Mouse (Mus musculus): ENCODE data around the gene Lmln.
"Not testable (repeated sequence)": the region's sequence is repeated elsewhere in the genome, so short reads cannot be mapped to it uniquely, and the experiment has no call there.

The Lmln gene

DNA sequence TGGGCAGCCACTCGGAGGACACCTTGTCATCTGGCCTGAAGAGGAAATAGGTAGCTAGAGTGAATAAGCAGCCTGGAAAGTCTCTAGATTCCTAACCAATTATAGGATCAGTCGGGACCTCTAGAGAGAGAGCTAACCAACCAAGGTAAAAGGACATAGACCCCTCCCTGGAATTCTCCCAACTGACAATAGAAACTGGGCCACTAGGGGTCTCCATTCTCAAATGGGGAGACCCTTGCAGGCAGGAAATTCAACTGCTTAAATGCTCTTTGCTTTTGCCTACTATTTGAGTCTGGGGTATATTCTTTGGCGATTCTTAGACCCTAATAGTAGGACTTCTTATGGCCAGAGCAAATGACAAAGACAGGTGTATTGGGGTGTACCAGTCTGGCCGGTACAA, 72.8 kb downstream of the Lmln start:
- no peak for DNase-seq (ENCODE audit: low spot score in 2 of 2)

DNA sequence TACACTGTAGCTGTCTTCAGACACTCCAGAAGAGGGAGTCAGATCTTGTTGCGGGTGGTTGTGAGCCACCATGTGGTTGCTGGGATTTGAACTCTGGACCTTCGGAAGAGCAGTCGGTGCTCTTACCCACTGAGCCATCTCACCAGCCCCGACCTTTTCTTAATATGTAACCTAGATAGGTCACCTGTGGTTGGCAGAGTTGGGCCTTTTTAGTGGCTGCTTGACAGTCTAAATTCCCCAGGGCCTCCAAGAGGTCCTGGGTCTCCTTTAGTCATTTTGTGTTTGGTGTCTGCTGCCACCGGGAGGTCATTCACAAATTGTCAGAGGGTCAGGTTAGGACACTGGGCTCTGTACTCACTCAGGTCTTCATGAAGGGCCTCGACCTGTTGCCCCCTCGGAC, 76.7 kb downstream of the Lmln start:
- DNase-seq (ENCODE audit: low spot score in 2 of 2), result not testable (repeated sequence)

DNA sequence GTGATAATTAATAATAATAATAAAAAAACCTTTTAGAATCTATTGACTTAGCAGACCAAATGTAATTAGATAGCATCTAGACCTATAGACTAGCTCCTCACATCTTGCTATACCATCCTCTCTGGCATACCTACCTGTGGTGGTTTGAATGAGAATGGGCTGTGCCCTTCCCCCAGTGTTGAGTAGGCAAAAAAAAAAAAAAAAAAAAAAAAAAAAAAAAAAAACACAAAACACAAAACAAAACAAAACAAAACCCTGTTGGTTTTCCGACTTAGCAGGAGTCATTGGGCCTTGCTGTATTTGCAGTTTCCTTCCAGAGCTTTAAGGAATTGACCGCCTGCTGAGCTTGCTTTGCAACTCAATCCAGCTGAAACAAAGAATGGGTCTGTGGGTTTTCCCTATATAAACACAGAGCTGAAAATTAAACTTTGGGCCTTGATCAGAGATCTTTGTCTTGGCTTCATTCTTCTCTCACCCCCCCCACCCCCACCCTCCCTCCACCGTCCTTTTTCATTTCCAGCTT, 79.5 kb downstream of the Lmln start:
- no peak for DNase-seq (ENCODE audit: low spot score in 2 of 2)

DNA sequence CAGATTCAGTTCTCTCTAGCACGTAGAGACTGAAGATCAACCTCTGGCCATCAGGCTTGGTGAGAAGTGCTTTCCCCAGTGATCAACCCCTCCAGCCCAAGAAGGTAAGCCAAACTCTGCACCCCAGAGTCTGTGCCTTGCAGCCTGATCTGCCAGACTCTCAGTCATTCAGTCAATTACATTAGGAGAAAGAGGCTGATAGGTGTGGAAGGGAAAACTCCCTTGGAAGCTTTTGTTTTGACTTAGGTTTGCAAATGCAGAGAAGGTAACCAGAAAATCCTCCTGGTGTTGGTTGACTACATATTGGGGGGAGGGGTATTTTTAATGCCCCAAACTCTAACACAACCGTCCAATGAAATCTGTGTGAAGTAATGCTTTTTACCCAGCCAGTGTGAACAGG, 81.1 kb downstream of the Lmln start:
- no peak for DNase-seq (ENCODE audit: low spot score in 2 of 2)

DNA sequence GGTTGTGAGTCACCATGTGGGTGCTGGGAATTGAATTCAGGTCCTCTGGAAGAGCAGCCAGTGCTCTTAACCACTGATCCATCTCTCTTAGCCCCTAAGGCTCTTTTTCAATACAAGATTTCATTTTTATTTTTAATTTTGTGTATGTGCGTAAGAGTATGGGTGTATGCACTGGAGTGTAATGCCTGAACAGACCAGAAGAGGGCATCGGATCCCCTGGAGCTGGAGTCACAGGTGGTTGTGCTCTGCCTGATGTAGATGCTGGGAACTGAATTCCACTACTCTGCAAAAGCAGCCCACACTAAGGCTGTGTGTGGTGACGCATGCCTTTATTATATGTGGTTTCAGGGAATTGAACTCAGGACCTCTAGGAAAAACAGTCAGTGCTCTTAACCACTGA, 83.9 kb downstream of the Lmln start:
- DNase-seq (ENCODE audit: low spot score in 2 of 2), result no peak

DNA sequence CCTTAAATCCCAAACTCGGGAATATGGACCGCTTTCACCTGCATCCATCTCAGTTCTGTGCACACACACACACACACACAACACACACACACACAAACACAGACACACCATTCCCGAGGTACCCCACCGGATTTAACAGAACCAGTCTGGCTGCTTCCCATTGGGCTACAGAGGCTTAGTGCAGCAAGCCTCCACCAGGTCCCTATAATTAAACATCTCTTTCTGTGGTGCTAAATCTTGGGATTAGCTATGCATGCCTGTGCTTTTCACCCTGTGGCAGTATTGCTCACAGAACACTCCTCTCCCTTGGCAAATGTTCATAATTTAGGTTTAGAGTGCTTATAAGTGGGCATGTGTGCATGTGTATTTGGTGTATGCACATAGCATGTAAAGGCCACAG, 85.8 kb downstream of the Lmln start:
- DNase-seq (ENCODE audit: low spot score in 2 of 2), result no peak

DNA sequence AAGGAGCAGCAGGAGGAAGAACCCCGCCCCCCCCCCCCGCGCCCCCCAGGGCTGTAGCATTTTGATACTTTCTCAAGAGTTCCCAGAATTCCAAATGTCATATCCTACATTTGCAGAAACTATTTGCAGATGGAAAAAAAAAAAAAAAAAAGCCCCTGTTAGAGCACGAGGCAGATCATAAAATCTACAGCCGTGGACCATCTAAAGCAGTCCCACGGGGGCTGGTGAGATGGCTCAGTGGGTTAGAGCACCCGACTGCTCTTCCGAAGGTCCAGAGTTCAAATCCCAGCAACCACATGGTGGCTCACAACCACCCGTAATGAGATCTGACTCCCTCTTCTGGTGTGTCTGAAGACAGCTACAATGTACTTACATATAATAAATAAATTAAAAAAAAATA, 88.6 kb downstream of the Lmln start:
- not testable (repeated sequence) for DNase-seq (ENCODE audit: low spot score in 2 of 2)

DNA sequence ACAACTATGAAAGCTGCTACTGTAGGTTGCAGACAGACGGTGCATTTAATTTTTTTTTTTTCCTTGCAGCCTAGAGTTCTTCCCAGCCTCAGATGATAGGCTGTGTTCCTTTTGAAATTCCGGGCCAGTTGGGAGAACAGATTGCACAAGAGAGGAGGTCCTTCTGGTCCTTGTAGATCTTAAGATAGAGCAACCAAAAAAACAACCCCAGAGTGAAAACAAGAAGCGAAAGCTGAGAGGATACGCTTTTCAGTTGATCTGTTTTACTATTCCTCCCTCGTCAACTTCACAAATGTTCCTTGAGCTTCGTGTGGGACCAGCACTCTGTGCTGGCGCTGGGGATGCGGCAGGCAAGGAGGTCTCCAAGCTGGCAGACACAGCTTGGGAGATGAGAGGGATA, 89.2 kb downstream of the Lmln start:
- DNase-seq (ENCODE audit: low spot score in 2 of 2), result peak; percentile 50 to 58

DNA sequence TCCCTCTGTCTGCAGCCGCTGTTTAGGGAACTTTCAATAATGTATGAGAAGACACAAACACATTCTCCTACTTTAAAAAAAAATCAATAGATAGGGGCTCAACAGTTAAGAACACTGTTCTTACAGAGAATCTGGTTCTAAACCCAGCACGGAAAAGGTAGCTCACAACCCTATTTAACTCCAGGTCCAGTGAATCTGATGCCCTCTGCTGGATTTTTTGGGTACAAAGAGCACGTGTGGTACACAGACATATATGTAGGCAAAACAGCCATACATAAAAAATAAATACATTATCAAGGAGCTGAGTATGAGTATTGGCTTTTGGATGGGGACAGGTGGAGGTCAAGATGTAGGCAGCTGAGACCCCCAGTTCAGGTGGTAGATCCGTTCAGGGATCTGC, 92.7 kb downstream of the Lmln start:
- no peak for DNase-seq (ENCODE audit: low spot score in 2 of 2)

DNA sequence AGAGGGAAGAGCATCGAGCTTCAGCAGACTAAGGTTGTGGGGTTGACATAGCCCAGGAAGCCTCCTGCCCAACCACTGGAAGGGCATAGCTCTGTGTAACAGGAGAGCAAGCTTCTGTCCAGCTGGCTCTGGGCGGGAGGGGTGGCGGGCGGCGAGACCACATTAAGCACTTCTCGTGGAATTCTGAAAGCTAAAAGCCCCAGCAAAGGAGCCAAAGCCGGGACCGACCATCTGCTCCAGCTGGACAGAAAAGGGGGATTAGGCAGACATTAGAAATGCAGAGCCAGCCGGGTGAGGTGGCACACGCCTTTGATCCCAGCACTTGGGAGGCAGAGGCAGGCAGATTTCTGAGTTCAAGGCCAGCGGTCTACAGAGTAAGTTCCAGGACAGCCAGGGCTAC, 95.7 kb downstream of the Lmln start:
- no peak for DNase-seq (ENCODE audit: low spot score in 2 of 2)

DNA sequence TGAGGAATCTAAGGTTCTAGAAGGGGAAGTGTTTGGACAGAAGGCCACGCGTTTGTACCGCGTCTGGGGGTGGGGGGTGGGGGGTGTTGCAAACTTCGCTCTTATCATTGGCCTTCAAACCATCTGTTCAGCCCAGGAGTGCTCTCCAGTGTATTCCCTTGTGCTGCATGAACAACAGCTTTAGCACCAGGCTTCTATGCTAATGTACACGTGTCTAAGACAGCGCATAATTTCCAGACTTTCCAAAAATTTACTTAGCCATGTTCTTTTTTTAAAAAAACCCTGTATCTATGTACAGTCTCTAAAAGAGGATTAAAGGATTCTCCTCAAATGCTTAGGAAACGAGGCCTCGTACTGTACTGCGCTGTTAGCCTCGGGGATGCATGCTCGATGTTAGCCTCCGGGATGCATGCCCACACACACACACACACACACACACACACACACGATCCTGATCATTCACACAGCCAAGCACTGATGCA, 96.3 kb downstream of the Lmln start:
- no peak for DNase-seq (ENCODE audit: low spot score in 2 of 2)

DNA sequence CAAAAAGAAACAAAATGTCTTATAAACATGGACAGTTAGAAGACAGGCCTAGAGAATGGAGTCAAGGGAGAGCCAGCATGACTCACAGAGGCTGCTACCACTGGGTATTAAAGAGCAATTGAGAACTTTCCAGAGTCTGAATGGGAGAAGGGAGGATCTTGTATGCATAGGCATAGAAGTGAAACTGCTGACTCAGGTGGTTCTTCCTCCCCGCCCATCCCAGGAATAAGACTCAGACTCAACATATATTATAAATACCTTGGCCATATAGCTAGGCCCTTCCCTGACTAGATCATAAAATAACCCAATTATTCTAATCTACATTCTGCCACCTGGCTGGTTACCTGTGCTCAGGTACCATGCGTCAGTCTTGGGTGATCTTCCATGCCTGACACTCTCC, 97.0 kb downstream of the Lmln start:
- DNase-seq (ENCODE audit: low spot score in 2 of 2), result no peak

DNA sequence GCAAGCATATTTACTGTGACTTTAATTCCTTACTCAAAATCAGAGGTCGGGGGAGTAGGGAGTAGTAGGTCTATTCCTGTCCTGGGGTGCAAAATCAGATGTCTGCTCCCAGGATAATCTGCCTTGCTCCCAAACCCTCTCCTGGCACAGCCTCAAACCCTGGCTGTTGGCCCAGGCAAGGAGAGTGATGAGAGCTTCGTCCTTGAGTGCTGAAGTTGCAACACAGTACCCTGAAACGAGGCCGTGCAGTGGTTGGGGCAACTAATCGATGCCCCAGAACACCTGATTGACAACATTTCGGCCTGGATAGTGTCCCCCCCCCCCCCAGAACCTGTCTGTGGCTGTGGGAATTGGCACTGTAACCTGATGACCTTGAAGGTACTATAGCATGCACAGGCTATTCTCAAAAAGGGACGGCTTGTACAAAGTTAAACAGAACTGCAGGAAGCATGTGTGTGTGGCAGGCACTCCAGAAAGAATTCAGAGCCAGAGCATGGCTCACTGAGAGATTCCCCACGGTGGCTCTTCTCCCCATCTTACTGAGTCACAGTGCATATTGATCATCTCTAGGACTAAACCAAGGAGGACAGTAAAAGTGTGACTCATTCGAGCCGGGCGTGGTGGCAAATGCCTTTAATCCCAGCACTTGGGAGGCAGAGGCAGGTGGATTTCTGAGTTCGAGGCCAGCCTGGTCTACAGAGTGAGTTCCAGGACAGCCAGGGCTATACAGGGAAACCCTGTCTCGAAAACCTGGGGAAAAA, 101.2 kb downstream of the Lmln start:
- no peak for DNase-seq (ENCODE audit: low spot score in 2 of 2)

DNA sequence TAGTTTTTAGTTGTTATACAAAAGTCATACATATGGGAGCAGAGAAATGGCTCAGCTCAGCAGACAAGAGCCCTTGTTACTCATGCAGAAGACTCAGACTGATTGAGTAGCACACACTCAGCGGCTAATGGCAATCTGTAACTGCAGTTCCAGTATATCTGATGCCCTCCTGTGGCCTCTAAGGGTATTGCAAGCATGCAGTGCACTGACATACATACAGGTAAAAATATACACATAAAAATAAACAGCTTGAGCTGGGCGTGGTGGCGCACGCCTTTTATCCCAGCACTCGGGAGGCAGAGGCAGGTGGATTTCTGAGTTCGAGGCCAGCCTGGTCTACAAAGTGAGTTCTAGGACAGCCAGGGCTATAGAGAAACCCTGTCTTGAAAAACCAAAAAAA, 104.0 kb downstream of the Lmln start:
- not testable (repeated sequence) for DNase-seq (ENCODE audit: low spot score in 2 of 2)

DNA sequence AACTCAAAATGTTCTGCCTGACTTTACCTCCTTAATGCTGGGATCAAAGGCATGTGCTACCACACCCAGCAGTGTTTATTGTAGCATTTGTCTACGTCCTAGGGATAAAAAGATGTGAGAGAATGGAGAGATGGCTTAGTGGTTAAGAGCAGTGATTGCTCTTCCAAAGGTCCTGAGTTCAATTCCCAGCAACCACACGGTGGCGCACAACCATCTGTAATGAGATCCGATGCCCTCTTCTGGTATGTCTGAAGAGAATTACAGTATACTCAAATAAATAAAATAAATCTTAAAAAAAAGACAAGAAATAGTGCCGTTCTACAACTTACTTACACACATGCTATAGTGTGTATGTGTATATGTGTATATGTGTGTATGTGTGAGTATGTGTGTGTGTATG, 105.2 kb downstream of the Lmln start:
- DNase-seq (ENCODE audit: low spot score in 2 of 2), result no peak

DNA sequence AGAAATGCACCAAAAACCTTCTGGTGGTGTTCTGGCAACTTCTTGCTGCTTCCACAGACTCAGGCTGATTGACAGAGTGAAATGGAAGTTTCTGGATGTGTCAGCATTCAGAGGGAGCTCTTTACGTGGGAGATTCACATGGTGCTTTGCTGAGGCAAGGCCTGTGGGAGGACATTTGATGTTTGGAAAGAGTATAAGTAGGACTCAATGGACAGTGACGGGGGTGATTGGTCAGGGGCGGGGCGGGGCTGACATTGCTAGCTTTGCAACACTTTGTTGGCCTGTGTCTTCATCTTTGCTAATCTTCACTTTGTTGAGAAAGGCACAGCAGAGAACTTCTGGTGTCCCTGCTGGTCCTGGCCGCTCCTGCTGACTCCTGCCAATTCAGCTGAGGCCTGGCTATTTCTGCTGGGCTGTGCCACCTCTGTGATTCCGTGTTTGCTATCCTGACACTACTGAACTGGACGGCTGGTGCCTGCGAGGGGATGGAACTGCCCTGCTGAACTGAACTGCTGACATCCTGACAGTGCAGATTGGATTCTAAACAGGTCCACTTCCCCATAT, 107.2 kb downstream of the Lmln start:
- DNase-seq (ENCODE audit: low spot score in 2 of 2), result no peak

DNA sequence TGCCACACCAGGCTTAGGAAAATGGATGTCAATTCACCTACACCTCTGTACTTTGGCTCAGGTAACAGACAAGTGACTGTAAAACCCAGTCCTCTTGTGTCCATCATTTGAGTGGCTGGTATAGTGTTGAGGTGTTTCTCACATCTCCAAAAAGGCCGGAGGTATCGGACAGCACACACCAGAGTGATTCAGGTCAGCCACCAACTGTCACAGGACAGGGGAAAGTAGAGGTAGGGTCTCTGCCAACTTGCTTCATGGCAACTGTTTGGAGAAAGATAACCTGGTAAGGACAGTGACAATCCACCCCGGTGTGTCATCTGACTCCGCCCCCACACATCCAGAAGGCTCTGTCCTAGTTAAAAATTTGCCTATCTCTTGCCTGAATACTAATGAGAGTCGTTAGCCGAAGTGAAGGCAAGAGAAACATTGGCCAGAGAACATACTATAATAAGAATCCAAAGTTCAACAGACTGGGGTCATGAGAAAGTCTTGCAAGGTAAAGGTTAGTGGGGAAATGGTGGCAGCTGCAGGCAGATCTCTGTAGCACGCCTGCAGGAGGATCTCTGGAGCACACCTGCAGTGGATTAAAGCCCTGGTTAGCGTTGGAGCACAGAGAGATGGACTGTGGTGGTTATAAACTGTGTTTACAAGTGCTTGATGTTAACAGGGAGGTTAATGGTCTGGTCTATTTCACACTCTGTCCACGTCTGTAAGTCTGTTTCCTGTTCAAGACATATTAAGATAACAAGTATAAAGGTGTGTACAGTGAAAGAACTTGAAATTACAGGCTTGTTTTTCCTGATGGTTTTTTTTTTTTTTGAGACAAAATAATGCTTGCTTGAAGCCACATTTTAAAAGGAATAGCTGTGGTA, 108.6 kb downstream of the Lmln start:
- no peak for DNase-seq (ENCODE audit: low spot score in 2 of 2)

DNA sequence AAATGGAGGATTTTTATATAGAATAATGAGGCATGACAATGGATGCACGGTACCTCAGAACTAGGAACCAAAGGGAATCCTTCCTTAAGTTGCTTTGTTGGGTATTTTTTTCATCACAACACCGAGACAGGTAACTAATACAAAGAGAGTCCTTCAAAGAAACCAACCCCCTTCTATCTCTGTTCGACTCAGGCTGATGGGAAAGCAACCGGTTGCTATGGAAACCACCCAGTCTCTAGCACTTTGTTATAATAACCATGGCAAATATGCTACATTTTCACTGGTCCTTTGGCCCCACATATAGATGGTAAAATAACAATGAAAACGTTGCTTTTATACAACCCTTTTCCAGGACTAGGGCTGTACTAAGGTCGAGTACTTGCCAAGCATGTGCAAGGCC, 109.5 kb downstream of the Lmln start:
- DNase-seq (ENCODE audit: low spot score in 2 of 2), result no peak

DNA sequence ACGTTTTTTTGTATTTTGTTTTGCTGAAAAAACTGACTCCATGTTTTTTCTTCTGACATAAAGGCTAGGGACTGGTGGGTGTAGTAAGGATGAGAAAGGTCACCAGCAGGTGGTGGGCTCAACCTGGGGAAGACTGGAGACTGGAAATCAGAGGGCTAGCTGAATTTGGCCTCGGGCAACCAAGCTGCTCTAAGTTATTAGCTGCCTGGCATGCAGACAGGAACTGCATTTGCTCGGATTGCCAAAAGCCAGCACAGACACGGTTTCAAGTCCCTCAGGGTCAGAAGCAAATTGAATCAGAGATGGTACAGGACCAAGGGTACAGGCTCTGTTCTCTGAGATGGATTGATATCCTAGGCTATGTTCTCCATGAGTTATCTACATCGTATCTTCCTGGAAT, 110.8 kb downstream of the Lmln start:
- DNase-seq (ENCODE audit: low spot score in 2 of 2), result no peak

DNA sequence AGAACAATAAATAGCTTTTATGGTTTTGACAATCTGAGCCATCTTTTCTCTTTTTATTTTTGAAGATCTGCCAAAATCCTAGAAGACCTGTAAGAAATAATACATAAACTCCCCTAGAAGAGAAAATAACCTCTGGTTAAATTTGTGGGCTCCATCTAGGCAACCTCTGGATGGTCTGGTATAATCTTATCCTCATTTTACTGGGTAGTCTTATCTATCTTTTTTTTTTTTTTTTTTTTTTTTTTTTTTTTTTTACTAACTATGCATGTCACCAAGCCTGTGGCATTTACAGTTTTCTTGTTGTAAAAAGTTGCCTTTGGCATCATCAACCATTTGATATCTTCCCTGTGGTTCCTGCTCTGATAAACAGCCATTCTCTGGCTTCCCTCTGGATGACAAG, 112.4 kb downstream of the Lmln start:
- DNase-seq (ENCODE audit: low spot score in 2 of 2), result no peak

DNA sequence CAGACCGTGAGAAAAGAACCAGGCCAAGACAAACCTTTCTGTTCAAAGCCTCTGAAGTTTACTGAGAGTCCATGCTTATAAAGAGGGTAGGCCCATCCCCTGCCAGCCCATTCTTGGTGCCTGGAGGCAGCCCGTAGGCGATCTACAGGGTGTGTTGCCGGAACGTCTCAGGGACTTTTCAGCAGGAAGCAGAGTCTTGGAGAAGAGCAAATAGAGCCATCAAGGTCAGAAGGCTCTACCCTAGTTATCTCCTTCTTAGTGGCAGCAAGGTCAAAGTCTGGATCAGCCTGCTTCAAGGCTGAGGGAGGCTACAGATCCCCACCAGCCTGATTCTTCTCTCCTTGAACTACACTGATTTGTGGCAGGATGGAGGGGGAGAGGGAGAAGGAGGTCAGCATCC, 114.5 kb downstream of the Lmln start:
- not testable (repeated sequence) for DNase-seq (ENCODE audit: low spot score in 2 of 2)

Measured in frontal cortex, postnatal 10 days (tissue).